Mouse (Mus musculus) lung, adult 2 months (tissue): ENCODE measurements around the gene Cnpy1. TPM values are rescaled to one million over a fixed set of nuclear protein-coding genes. Genes with fewer than 3 reads are reported as not detected.

ENCODE experiments used
- DNase-seq: peaks from one replicate; pipeline ENCODE4 v3.0.0; 2022
- H3K4me1 ChIP-seq: fragments of 200-500 bp; 2 replicates; pipeline ENCODE4 v1.6.1; 2011; ENCODE audit warnings: low read length; ENCODE audit not compliant: control insufficient read depth, insufficient read depth
- H3K4me3 ChIP-seq: fragments of 200-500 bp; replicated peaks from 2 replicates; pipeline ENCODE3; 2011; ENCODE audit warnings: low read depth, mild to moderate bottlenecking, control low read depth, low read length; ENCODE audit errors: extremely low read depth
- CTCF ChIP-seq: fragments of 200-500 bp; IDR thresholded peaks from 2 replicates; pipeline ENCODE4 v1.5.1; 2011; ENCODE audit warnings: mild to moderate bottlenecking, low read length, control low read depth; ENCODE audit not compliant: insufficient read depth
- POLR2A ChIP-seq: fragments of 200-500 bp; IDR thresholded peaks from 2 replicates; pipeline ENCODE4 v1.6.1; 2011; ENCODE audit warnings: low read depth, mild to moderate bottlenecking, control low read depth, low read length, borderline replicate concordance; ENCODE audit errors: extremely low read depth
- WGBS: fragments of 180-500 bp; shearing (Covaris S2); methylation state at CpG from one replicate; pipeline ENCODE4 v1.1.7; 2018; 5-methylcytosine and 5-hydroxymethylcytosine counted together
- polyA plus RNA-seq: library from polyadenylated mRNA; depleted of rRNA; stranded (reverse); fragments of >200 nt; gene quantifications from 2 replicates; pipeline ENCODE4 v1.2.3, GENCODE M21; 2012

Gene Cnpy1
- polyA plus RNA-seq, 1 experiment: 0.04 TPM

DNA sequence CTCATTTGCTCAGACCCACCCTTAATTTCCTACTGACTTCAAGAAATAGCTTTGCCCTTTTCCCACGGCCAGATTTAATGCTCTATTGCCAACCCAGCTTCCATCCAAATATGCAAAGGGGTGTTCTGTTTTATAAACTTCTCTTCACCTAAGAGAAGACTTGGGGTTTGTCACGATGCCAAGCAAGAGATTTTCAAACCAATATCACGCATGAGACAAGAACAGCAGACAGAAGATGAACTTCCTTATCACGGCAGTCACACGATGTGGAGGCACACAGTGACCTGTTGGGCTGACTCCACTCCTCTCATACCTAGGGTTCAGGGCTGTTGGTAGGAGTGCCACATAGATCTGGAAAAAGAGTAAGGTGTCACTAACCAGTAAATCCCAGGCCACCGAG, 42.5 kb downstream of the Cnpy1 start:
- TF ChIP-seq POLR2A (no peak), CTCF (no peak)
- H3K4me1 ChIP-seq: no peaks in the 10 kb centered on the region

GRCm38 (mm10) chr5:28199089-28199873, 46.3 kb downstream of the Cnpy1 start:
- WGBS: 50% methylated on average over 7 of the region's 7 CpGs
- Histone ChIP-seq H3K4me3 (no peak overlapping the region), H3K4me1 (no peaks in the 10 kb centered on the region)
- DNase-seq: no peak
- TF ChIP-seq POLR2A (no peak), CTCF (no peak)

More for the DNA sequence above, 42.5 kb downstream of the Cnpy1 start:
- no peak overlapping the region for H3K4me3 ChIP-seq
- DNase-seq: no peak
- WGBS: 67% methylated on average over 6 of the region's 6 CpGs

DNA sequence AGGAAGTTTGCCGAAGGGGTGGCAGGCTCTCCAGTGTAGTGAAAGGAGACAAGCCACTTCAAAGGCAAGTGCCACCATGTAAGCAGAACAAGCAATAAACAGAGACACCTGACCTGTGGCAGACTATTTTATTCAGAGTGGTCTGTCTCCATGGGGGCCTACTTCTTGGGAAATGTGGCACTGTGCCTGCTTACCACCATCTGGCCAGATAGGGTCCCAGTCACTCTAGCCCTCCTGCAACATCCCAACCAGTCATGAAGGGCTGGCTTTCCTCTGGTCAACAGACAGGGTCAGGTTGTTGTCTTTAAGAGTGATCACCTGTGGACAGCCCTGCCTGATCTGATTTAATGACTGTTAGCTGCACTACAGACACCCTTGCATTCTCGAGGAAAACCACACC, 50.1 kb downstream of the Cnpy1 start:
- no peaks in the 10 kb centered on the region for H3K4me1 ChIP-seq
- TF ChIP-seq CTCF: no peak
- TF ChIP-seq POLR2A: no peak
- WGBS: 26% methylated on average over 2 of the region's 2 CpGs
- no peak for DNase-seq
- H3K4me3 ChIP-seq: no peak overlapping the region

DNA sequence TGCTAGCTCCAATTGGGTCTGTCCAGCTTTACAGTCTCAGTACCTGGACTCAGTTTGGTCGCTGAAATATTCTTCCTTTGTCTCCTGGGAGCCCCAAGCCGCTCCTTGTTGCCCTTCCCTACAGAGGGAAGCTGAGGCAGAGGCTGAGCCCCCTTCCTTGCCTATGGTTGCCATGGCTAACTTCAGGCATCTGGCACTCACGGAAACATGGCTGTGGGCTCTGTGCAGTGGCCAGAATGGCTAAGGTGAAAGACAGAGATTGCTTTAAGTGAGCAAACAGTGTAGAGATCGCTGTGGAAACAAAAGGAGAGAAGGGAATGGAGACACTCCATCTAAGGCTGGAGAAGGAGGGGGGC, 53.5 kb downstream of the Cnpy1 start:
- TF ChIP-seq CTCF: no peak
- no peak for TF ChIP-seq POLR2A
- no peak for DNase-seq
- WGBS: 53% methylated on average over 4 of the region's 4 CpGs

DNA sequence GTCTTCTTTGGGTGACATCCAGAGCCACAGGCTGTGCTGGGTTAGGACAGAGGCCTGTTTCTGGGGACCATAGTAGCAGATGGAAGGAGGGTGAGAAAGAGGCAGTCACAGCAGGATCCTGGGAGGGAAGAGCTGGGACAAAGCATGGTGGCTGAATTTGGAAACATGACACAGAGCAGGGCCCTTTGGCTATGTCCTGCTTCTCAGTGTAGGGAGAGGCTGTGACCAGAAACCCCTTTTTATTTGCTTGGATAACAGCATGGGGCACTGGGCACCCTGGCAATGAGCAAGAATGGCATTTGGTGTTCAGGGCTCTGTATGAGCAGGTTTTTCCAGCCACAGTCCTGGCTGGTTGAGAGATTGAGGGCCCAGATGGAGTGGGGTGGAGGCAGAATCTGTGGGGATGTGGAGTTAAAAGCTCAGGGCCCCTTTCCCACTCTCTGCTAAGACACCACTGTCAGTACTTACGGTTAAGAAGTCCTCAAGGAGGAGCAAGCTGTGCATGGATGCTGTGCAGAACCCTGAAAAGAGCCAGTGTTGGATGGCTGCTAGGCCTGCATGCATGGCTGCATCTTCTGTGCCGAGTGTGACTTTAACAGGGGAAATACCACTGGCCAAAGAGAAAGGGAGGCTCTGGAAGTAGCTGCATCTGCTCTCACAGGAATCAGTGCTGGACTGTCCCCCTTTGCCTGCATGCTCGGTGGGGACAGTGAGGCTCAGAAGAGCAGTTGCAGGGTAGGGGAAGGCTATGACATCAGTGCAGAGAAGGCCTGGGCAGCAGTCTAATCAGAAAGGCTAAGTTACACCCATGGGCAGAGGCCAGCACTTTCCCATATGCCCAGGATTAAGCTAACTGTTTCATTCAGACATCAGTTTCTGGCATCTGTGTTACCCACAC, 54.2 kb downstream of the Cnpy1 start:
- Histone ChIP-seq H3K4me1 (no peaks in the 10 kb centered on the region), H3K4me3 (no peak overlapping the region)
- WGBS: 63% methylated on average over 3 of the region's 3 CpGs
- no peak for TF ChIP-seq POLR2A
- no peak for TF ChIP-seq CTCF
- no peak for DNase-seq

More for the DNA sequence above, 53.5 kb downstream of the Cnpy1 start:
- Histone ChIP-seq H3K4me3 (no peak overlapping the region), H3K4me1 (no peaks in the 10 kb centered on the region)

- no peak for TF ChIP-seq CTCF
- no peak for TF ChIP-seq POLR2A
- Histone ChIP-seq H3K4me1 (no peaks in the 10 kb centered on the region), H3K4me3 (no peak overlapping the region)
- no peak for DNase-seq
- WGBS: 41% methylated on average over 7 of the region's 7 CpGs
Measured at GRCm38 (mm10) chr5:28179237-28179790, 66.3 kb downstream of the Cnpy1 start.

GRCm38 (mm10) chr5:28178322-28178721, 67.3 kb downstream of the Cnpy1 start:
- TF ChIP-seq POLR2A (no peak), CTCF (no peak)
- H3K4me1 ChIP-seq: no peaks in the 10 kb centered on the region
- WGBS: 21% methylated on average over 5 of the region's 5 CpGs
- DNase-seq: no peak
- H3K4me3 ChIP-seq: no peak overlapping the region

GRCm38 (mm10) chr5:28176585-28176984, 69.0 kb downstream of the Cnpy1 start:
- no peak overlapping the region for H3K4me3 ChIP-seq
- no peak for DNase-seq
- 9% methylated on average over 2 of the region's 2 CpGs for WGBS
- no peak for TF ChIP-seq POLR2A
- no peak for TF ChIP-seq CTCF
- H3K4me1 ChIP-seq: no peaks in the 10 kb centered on the region

DNA sequence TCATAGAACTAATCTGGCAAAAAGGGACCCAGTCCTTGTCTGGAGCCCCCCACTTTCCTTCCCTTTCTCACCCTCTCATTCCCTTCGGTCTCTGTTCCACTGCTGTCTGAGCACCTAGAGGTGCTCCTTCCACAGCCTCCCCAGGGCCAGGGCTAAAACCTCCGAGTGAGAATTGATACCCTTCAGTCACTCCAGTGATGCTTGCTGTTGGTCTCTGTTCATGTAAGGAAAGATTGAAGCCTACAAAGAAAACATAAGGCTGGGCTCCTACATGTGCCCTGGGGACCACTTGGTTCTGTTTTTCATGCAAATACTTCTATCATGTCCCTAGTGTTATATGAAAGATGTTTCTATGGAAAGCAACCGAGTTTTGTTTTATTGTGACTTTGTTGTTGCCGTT, 69.6 kb downstream of the Cnpy1 start:
- TF ChIP-seq CTCF (no peak), POLR2A (no peak)
- H3K4me3 ChIP-seq: no peak overlapping the region
- H3K4me1 ChIP-seq: no peaks in the 10 kb centered on the region
- 6% methylated on average over 4 of the region's 4 CpGs for WGBS
- DNase-seq: no peak

- WGBS: 3% methylated on average over 10 of the region's 10 CpGs
- H3K4me1 ChIP-seq: no peaks in the 10 kb centered on the region
- no peak for DNase-seq
- no peak for TF ChIP-seq POLR2A
- TF ChIP-seq CTCF: no peak
- H3K4me3 ChIP-seq: no peak overlapping the region
Measured at GRCm38 (mm10) chr5:28175570-28175919, 70.1 kb downstream of the Cnpy1 start.
